ENCODE assay signal across 8 mouse cellular contexts in the genomic region with DNA sequence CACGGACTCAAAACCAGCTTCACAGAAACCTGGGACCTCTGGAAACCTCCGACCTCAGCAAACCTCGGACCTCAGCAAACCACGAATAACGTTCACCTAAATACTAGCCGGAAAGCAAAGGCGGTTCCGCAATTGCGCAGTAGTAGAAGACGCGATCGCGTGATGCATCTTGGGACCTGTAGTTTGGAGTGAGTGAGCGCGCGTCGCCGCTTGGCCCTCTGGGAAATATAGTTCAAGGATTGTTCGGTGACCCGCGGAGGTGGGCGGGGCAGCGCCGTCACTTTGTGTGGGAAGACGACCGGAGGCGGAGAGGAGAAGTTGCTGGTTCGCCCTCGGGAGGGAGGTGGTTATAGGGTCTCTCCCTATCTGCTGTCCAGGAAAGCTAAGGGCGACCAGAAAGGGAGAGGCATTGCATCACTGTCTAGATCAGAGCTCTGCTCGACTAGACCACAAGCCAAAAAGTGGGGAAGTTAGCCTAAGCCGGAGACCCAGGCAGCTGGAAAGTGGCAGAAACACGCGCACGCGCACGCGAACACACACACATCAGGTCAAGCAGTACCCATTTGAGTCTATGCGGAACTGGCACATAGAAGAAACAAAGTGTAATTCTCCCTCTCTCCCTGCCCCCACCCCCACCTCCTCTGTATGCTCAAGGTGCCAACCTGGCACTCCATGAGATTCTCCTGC. TPM values are rescaled to one million over a fixed set of nuclear protein-coding genes. Genes with fewer than 3 reads are reported as not detected.
DNase-seq lines count a peak whose midpoint lies in the region; ATAC-seq and TF ChIP-seq lines count a peak whose summit lies in the region.

A gene (minus strand): TSS at position 179 of the 687 bp plus-strand sequence.

- H3K9me3 ChIP-seq in forebrain, embryonic 10.5 days, result no peaks in the 10 kb centered on the region
- H3K9me3 ChIP-seq in heart, embryonic 15.5 days (replicated peaks), result no peaks in the 10 kb centered on the region
- no peaks in the 10 kb centered on the region for H3K9me3 ChIP-seq in liver, embryonic 14.5 days (ENCODE audit: control insufficient read depth, low read length)
- H3K9me3 ChIP-seq in neural tube, embryonic 11.5 days (ENCODE audit: control insufficient read depth, low read length), result no peaks in the 10 kb centered on the region
- H3K9me3 ChIP-seq in stomach, postnatal 0 days (ENCODE audit: control insufficient read depth, low read length), result no peaks in the 10 kb centered on the region

- H3K4me3 ChIP-seq in forebrain, embryonic 10.5 days, result peak within 1 kb of the TSS; percentile 66
- H3K4me3 ChIP-seq in heart, embryonic 15.5 days, result peak within 1 kb of the TSS; percentile 58
- peak within 1 kb of the TSS; percentile 80 to 94 for H3K4me3 ChIP-seq in liver, embryonic 14.5 days (ENCODE audit: insufficient read depth in 1 of 2, low read depth in 2 of 2, low read length in 2 of 2)
- H3K4me3 ChIP-seq in neural tube, embryonic 11.5 days (ENCODE audit: low read depth, low read length), result peak within 1 kb of the TSS; percentile 59
- peak within 1 kb of the TSS; percentile 63 for H3K4me3 ChIP-seq in stomach, postnatal 0 days (ENCODE audit: low read depth, low read length)

- H3K4me1 ChIP-seq in forebrain, embryonic 10.5 days, result peaks cover 28% of the 10 kb centered on the region
- peaks cover 20% of the 10 kb centered on the region for H3K4me1 ChIP-seq in heart, embryonic 15.5 days (replicated peaks)
- H3K4me1 ChIP-seq in liver, embryonic 14.5 days (replicated peaks; ENCODE audit: control insufficient read depth in 2 of 2, insufficient read depth in 2 of 2, low read length in 1 of 2), result peaks cover 35 to 38% of the 10 kb centered on the region in 2 experiments
- no peaks in the 10 kb centered on the region for H3K4me1 ChIP-seq in neural tube, embryonic 11.5 days (ENCODE audit: control insufficient read depth, insufficient read depth, low read length)
- 0 out of 2 replicates have a peak, but pooled peaks cover 2% of the 10 kb centered on the region for H3K4me1 ChIP-seq in stomach, postnatal 0 days (replicated peaks; ENCODE audit: control insufficient read depth, insufficient read depth)

- H3K4me2 ChIP-seq in heart, embryonic 15.5 days, result peak within 1 kb of the TSS; percentile 79
- peak within 1 kb of the TSS; percentile 81 for H3K4me2 ChIP-seq in liver, embryonic 14.5 days (ENCODE audit: low read depth)
- peak within 1 kb of the TSS; percentile 68 for H3K4me2 ChIP-seq in neural tube, embryonic 11.5 days (ENCODE audit: low read depth)
- peak within 1 kb of the TSS; percentile 74 for H3K4me2 ChIP-seq in stomach, postnatal 0 days (replicated peaks; ENCODE audit: low read depth)

- peak; percentile 8; the same call in 1 of the 2 replicates for TF ChIP-seq EP300 in liver, embryonic 14.5 days (IDR thresholded peaks at IDR 0.05; ENCODE audit: low read depth)
- TF ChIP-seq EP300 in stomach, postnatal 0 days (optimal IDR thresholded peaks at IDR 0.05), result no peak

- DNase-seq in CD8-positive naive resting alpha-beta T cell, adult 2 months (ENCODE audit: low read depth in 2 of 2, low spot score in 2 of 2), result peak; percentile 87 to 90
- DNase-seq in c-Kit-positive CD71-negative TER-119-negative erythroid progenitor cells, embryonic 14.5 days (ENCODE audit: low read depth), result peak; percentile 99
- peak; percentile 98 for DNase-seq in forebrain, embryonic 10.5 days (ENCODE audit: extremely low spot score, low spot score)
- peak; percentile 98 for DNase-seq in kidney, postnatal 25 days
- peak; percentile 97 to 98 (median 98) for DNase-seq in liver, embryonic 14.5 days (ENCODE audit: low read depth in 3 of 3, low spot score in 3 of 3)
- DNase-seq in neural tube, embryonic 11.5 days (ENCODE audit: low spot score), result peak; percentile 97
- DNase-seq in stomach, postnatal 0 days (ENCODE audit: low spot score), result peak; percentile 98

- no peaks in the 10 kb centered on the region for H3K27me3 ChIP-seq in forebrain, embryonic 10.5 days (ENCODE audit: poor library complexity, severe bottlenecking)
- H3K27me3 ChIP-seq in heart, embryonic 15.5 days, result no peaks in the 10 kb centered on the region
- H3K27me3 ChIP-seq in liver, embryonic 14.5 days (ENCODE audit: control insufficient read depth, insufficient read depth, low read length), result no peaks in the 10 kb centered on the region
- no peaks in the 10 kb centered on the region for H3K27me3 ChIP-seq in neural tube, embryonic 11.5 days (ENCODE audit: control insufficient read depth, insufficient read depth, low read length)
- H3K27me3 ChIP-seq in stomach, postnatal 0 days (ENCODE audit: control insufficient read depth, insufficient read depth, low read length), result no peaks in the 10 kb centered on the region

- TF ChIP-seq CTCF in liver, embryonic 14.5 days (IDR thresholded peaks at IDR 0.05; ENCODE audit: low read depth), result no peak; the same call in 1 of the 2 replicates
- 0 out of 2 replicates have a peak, but pooled peaks have one; percentile 2 for TF ChIP-seq CTCF in stomach, postnatal 0 days (IDR thresholded peaks at IDR 0.05; ENCODE audit: low read depth)

- WGBS in forebrain, embryonic 10.5 days, result under 1% methylated on average over 39 of the region's 39 CpGs
- under 1% methylated on average over 39 of the region's 39 CpGs for WGBS in heart, embryonic 15.5 days
- WGBS in liver, embryonic 14.5 days (ENCODE audit: insufficient replicate concordance), result under 1% methylated on average over 39 of the region's 39 CpGs
- under 1% methylated on average over 39 of the region's 39 CpGs for WGBS in neural tube, embryonic 11.5 days
- WGBS in stomach, postnatal 0 days, result under 1% methylated on average over 39 of the region's 39 CpGs

- H3K27ac ChIP-seq in forebrain, embryonic 10.5 days, result peak within 1 kb of the TSS; percentile 87
- peak within 1 kb of the TSS; percentile 88 for H3K27ac ChIP-seq in heart, embryonic 15.5 days
- H3K27ac ChIP-seq in liver, embryonic 14.5 days, result peak within 1 kb of the TSS; percentile 87
- 0 out of 2 replicates have a peak within 1 kb of the TSS, but pooled peaks have one; percentile 45 for H3K27ac ChIP-seq in neural tube, embryonic 11.5 days (ENCODE audit: low read depth, low read length)
- H3K27ac ChIP-seq in stomach, postnatal 0 days (replicated peaks), result peak within 1 kb of the TSS; percentile 89

- H3K9ac ChIP-seq in heart, embryonic 15.5 days, result peak within 1 kb of the TSS; percentile 56
- peak within 1 kb of the TSS; percentile 82 for H3K9ac ChIP-seq in liver, embryonic 14.5 days (replicated peaks)
- H3K9ac ChIP-seq in neural tube, embryonic 11.5 days (ENCODE audit: low read length), result peak within 1 kb of the TSS; percentile 54
- peak within 1 kb of the TSS; percentile 61 for H3K9ac ChIP-seq in stomach, postnatal 0 days (ENCODE audit: low read length)

- peak; percentile 96 for ATAC-seq in heart, embryonic 15.5 days (replicated peaks; ENCODE audit: insufficient number of reproducible peaks, insufficient read depth, low FRiP score, low read depth)
- peak; percentile 95 for ATAC-seq in liver, embryonic 14.5 days (ENCODE audit: insufficient read depth)
- peak; percentile 96 for ATAC-seq in neural tube, embryonic 11.5 days (ENCODE audit: insufficient read depth, low FRiP score, low TSS enrichment)
- ATAC-seq in stomach, postnatal 0 days (ENCODE audit: low FRiP score, low TSS enrichment), result peak; percentile 98

- H3K36me3 ChIP-seq in forebrain, embryonic 10.5 days (replicated peaks), result peaks cover 34% of the 10 kb centered on the region
- H3K36me3 ChIP-seq in heart, embryonic 15.5 days, result peaks cover 25% of the 10 kb centered on the region
- peaks cover 34% of the 10 kb centered on the region for H3K36me3 ChIP-seq in liver, embryonic 14.5 days (replicated peaks; ENCODE audit: control insufficient read depth, insufficient read depth, low read depth)
- peaks cover 2% of the 10 kb centered on the region; the same call in 1 of the 2 replicates for H3K36me3 ChIP-seq in neural tube, embryonic 11.5 days (ENCODE audit: control insufficient read depth, insufficient read depth, low read length)
- peaks cover 6% of the 10 kb centered on the region for H3K36me3 ChIP-seq in stomach, postnatal 0 days (ENCODE audit: control insufficient read depth, insufficient read depth, low read length)

RNA-seq across cellular contexts. Expression of the gene that starts here (rescaled TPM):
- polyA plus RNA-seq in forebrain, embryonic 10.5 days (2016; fragmentation: Nextera tagmentation; extraction: Ambion mirVana), result 53.6 and 56.8 TPM in 2 replicates
- polyA plus RNA-seq in heart, embryonic 15.5 days (2015; fragmentation: Nextera tagmentation; extraction: Ambion mirVana), result 12.8 and 18.6 TPM in 2 replicates
- polyA plus RNA-seq in liver, embryonic 14.5 days (2012; rRNA removed), result 22.1 and 27.5 TPM in 2 replicates
- 50.9 and 54.6 TPM in 2 replicates for polyA plus RNA-seq in liver, embryonic 14.5 days (2014; fragmentation: Nextera tagmentation; extraction: Ambion mirVana)
- 47.2 and 48.5 TPM in 2 replicates for polyA plus RNA-seq in neural tube, embryonic 11.5 days (2014; fragmentation: Nextera tagmentation; extraction: Ambion mirVana)
- polyA plus RNA-seq in stomach, postnatal 0 days (2015; fragmentation: Nextera tagmentation; extraction: Ambion mirVana), result 16.3 and 16.5 TPM in 2 replicates

Comparison
In these comparisons a context has a peak if more than half of its experiments do, and no peak if none do; other contexts are left out.
1. Peak in every context shown above with its lines: DNase-seq, ATAC-seq, H3K4me3 ChIP-seq and H3K27ac ChIP-seq.